Mouse (Mus musculus): ENCODE measurements around the gene Olfr1018. TPM values are rescaled to one million over a fixed set of nuclear protein-coding genes. Genes with fewer than 3 reads are reported as not detected.

Gene Olfr1018
- polyA plus RNA-seq, 1 experiment from 2014 or later: not detected

Other genes with a start within 250 kb of the Olfr1018 start
- gene Olfr996, start 239.3 kb upstream of the Olfr1018 start, polyA plus RNA-seq (2015; fragmentation: Nextera tagmentation; extraction: Ambion mirVana): not detected in 2 replicates
- not detected in 2 replicates for gene Olfr998, start 229.5 kb upstream of the Olfr1018 start, polyA plus RNA-seq (2015; fragmentation: Nextera tagmentation; extraction: Ambion mirVana)
- not detected in 2 replicates for gene Olfr1000, start 206.6 kb upstream of the Olfr1018 start, polyA plus RNA-seq (2015; fragmentation: Nextera tagmentation; extraction: Ambion mirVana)
- gene Olfr1002, start 167.8 kb upstream of the Olfr1018 start, polyA plus RNA-seq (2015; fragmentation: Nextera tagmentation; extraction: Ambion mirVana): not detected in 2 replicates
- not detected in 2 replicates for gene Olfr154, start 154.0 kb upstream of the Olfr1018 start, polyA plus RNA-seq (2015; fragmentation: Nextera tagmentation; extraction: Ambion mirVana)
- gene Olfr1006, start 139.7 kb upstream of the Olfr1018 start, polyA plus RNA-seq (2015; fragmentation: Nextera tagmentation; extraction: Ambion mirVana): not detected in 2 replicates
- not detected in 2 replicates for gene Olfr1008, start 129.0 kb upstream of the Olfr1018 start, polyA plus RNA-seq (2015; fragmentation: Nextera tagmentation; extraction: Ambion mirVana)
- gene Olfr1009, start 103.1 kb upstream of the Olfr1018 start, polyA plus RNA-seq (2015; fragmentation: Nextera tagmentation; extraction: Ambion mirVana): not detected in 2 replicates
- gene Olfr1012, start 55.7 kb upstream of the Olfr1018 start, polyA plus RNA-seq (2015; fragmentation: Nextera tagmentation; extraction: Ambion mirVana): not detected in 2 replicates
- gene Olfr1013, start 51.4 kb upstream of the Olfr1018 start, polyA plus RNA-seq (2015; fragmentation: Nextera tagmentation; extraction: Ambion mirVana): not detected in 2 replicates
- gene Olfr1014, start 45.8 kb upstream of the Olfr1018 start, polyA plus RNA-seq (2015; fragmentation: Nextera tagmentation; extraction: Ambion mirVana): not detected in 2 replicates
- not detected in 2 replicates for gene Olfr1015, start 36.5 kb upstream of the Olfr1018 start, polyA plus RNA-seq (2015; fragmentation: Nextera tagmentation; extraction: Ambion mirVana)
- not detected in 2 replicates for gene Olfr1016, start 15.9 kb upstream of the Olfr1018 start, polyA plus RNA-seq (2015; fragmentation: Nextera tagmentation; extraction: Ambion mirVana)
- gene Olfr1019, start 27.0 kb downstream of the Olfr1018 start, polyA plus RNA-seq (2015; fragmentation: Nextera tagmentation; extraction: Ambion mirVana): not detected in 2 replicates
- not detected in 2 replicates for gene Olfr1020, start 28.6 kb downstream of the Olfr1018 start, polyA plus RNA-seq (2015; fragmentation: Nextera tagmentation; extraction: Ambion mirVana)
- not detected in 2 replicates for gene Olfr1022, start 50.1 kb downstream of the Olfr1018 start, polyA plus RNA-seq (2015; fragmentation: Nextera tagmentation; extraction: Ambion mirVana)
- not detected in 2 replicates for gene Olfr1023, start 67.2 kb downstream of the Olfr1018 start, polyA plus RNA-seq (2015; fragmentation: Nextera tagmentation; extraction: Ambion mirVana)
- gene Olfr1024, start 86.6 kb downstream of the Olfr1018 start, polyA plus RNA-seq (2015; fragmentation: Nextera tagmentation; extraction: Ambion mirVana): not detected in 2 replicates
- not detected in 2 replicates for gene Olfr1025-ps1, start 96.7 kb downstream of the Olfr1018 start, polyA plus RNA-seq (2015; fragmentation: Nextera tagmentation; extraction: Ambion mirVana)
- not detected in 2 replicates for gene Olfr1026, start 103.1 kb downstream of the Olfr1018 start, polyA plus RNA-seq (2015; fragmentation: Nextera tagmentation; extraction: Ambion mirVana)
- gene Olfr1028, start 132.0 kb downstream of the Olfr1018 start, polyA plus RNA-seq (2015; fragmentation: Nextera tagmentation; extraction: Ambion mirVana): not detected in 2 replicates
- gene Olfr1029, start 155.4 kb downstream of the Olfr1018 start, polyA plus RNA-seq (2015; fragmentation: Nextera tagmentation; extraction: Ambion mirVana): not detected in 2 replicates
- gene Olfr1030, start 160.8 kb downstream of the Olfr1018 start, polyA plus RNA-seq (2015; fragmentation: Nextera tagmentation; extraction: Ambion mirVana): not detected in 2 replicates
- not detected in 2 replicates for gene Olfr1031, start 171.8 kb downstream of the Olfr1018 start, polyA plus RNA-seq (2015; fragmentation: Nextera tagmentation; extraction: Ambion mirVana)
- not detected in 2 replicates for gene Olfr1032, start 187.1 kb downstream of the Olfr1018 start, polyA plus RNA-seq (2015; fragmentation: Nextera tagmentation; extraction: Ambion mirVana)
- 3.1 and 4.9 TPM in 2 replicates for gene Olfr1033, start 202.2 kb downstream of the Olfr1018 start, polyA plus RNA-seq (2015; fragmentation: Nextera tagmentation; extraction: Ambion mirVana)
- 0.04 and 0.05 TPM in 2 replicates for gene Olfr1034, start 227.4 kb downstream of the Olfr1018 start, polyA plus RNA-seq (2015; fragmentation: Nextera tagmentation; extraction: Ambion mirVana)

Measured in kidney, embryonic 16.5 days (tissue).